Mouse (Mus musculus) bone marrow macrophage, adult 2 months (primary cell): Measurements from ENCODE around the gene Swsap1.

Source experiments
- CTCF ChIP-seq: IDR thresholded peaks from 2 replicates; pipeline ENCODE4 v1.5.1; 2012; ENCODE audit warnings: low read depth, mild to moderate bottlenecking, low read length, moderate library complexity
- POLR2A ChIP-seq: IDR thresholded peaks from 2 replicates; pipeline ENCODE4 v1.6.1; 2012; ENCODE audit warnings: mild to moderate bottlenecking, low read depth, low read length, borderline replicate concordance

DNA sequence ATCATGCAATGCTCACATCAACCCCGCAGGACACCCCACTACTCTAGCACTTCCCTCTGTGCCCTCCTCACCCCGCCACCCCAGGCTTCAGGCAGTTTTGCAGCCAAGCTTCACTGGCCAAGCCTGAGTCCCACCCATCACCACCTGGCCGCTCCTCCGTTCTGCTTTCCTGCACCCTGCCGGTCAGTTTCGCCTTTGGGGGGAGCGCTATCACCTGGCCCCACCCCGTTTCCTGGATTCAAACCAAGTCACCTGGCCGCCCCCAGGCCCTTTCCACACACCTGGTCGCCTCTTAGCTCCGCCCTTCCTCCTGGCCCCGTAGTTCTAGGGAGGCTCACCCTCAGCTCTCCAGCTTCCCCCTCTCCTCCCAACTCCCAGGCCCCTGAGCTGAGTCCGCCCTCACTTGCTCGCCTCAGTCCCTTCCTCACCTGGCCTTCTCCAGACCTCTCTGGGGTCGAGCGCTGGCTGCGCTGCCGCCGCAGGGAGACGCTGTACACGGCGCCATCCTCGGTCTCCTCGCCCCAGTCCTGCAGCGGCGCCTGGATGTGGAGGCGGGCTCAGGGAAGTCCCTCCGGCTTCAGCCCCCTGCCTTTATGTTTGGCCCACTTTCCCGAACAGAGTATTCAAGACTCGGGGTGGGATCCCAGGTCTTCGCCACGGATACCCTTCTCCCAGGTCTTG, 33.0 kb downstream of the Swsap1 start:
- no peak for TF ChIP-seq CTCF
- TF ChIP-seq POLR2A = no peak
